Mouse (Mus musculus) ES-Bruce4 (cell line): ENCODE results near the gene Car2. TPM values are rescaled to one million over a fixed set of nuclear protein-coding genes. Genes with fewer than 3 reads are reported as not detected.

Experiments
- H3K27ac ChIP-seq: 2 replicates; pipeline ENCODE4 v1.5.1; 2012; ENCODE audit warnings: low read length, inconsistent platforms; ENCODE audit not compliant: insufficient read depth
- H3K27me3 ChIP-seq: 2 replicates; pipeline ENCODE4 v1.6.1; 2012; ENCODE audit warnings: mild to moderate bottlenecking, low read length, inconsistent platforms; ENCODE audit not compliant: control insufficient read depth, poor library complexity, insufficient read depth, severe bottlenecking
- H3K36me3 ChIP-seq: 2 replicates; pipeline ENCODE4 v1.6.1; 2012; ENCODE audit warnings: inconsistent platforms, mild to moderate bottlenecking, low read length, moderate library complexity; ENCODE audit not compliant: control insufficient read depth, poor library complexity, insufficient read depth, severe bottlenecking
- H3K4me1 ChIP-seq: one replicate; pipeline ENCODE4 v1.8.1; 2011; ENCODE audit warnings: low read length; ENCODE audit not compliant: control insufficient read depth, insufficient read depth
- H3K4me3 ChIP-seq: 2 replicates; pipeline ENCODE4 v1.5.1; 2011; ENCODE audit warnings: low read depth, mild to moderate bottlenecking, low read length
- H3K9ac ChIP-seq: 2 replicates; pipeline ENCODE4 v1.6.1; 2012; ENCODE audit warnings: low read depth, mild to moderate bottlenecking, inconsistent platforms; ENCODE audit not compliant: poor library complexity, severe bottlenecking
- H3K9me3 ChIP-seq: replicated peaks from 2 replicates; pipeline ENCODE4 v1.6.1; 2012; ENCODE audit warnings: mild to moderate bottlenecking, low read length, inconsistent platforms; ENCODE audit not compliant: control insufficient read depth, poor library complexity, insufficient read depth, severe bottlenecking
- CTCF ChIP-seq: IDR thresholded peaks from one replicate; pipeline ENCODE4 v1.8.1; 2011; ENCODE audit warnings: low read depth, low read length
- EP300 ChIP-seq: IDR thresholded peaks from 2 replicates; pipeline ENCODE4 v1.6.1; 2011; ENCODE audit warnings: low read depth, low read length; ENCODE audit not compliant: insufficient read depth
- POLR2A ChIP-seq: IDR thresholded peaks from one replicate; pipeline ENCODE4 v1.8.1; 2011; ENCODE audit warnings: low read length; ENCODE audit not compliant: insufficient read depth
- polyA plus RNA-seq: library from polyadenylated mRNA; stranded (reverse); fragments of >200 nt; gene quantifications from 2 replicates; pipeline ENCODE4 v1.2.4, GENCODE M21; 2011; ENCODE audit warnings: low read depth; ENCODE audit not compliant: missing spikeins, insufficient read depth, insufficient read length

Gene Car2
- polyA plus RNA-seq, 1 experiment, result 186 TPM

GRCm38 (mm10) chr3:14863022-14863711 is 22.9 kb upstream of the Car2 start, which contains the start of gene Car3:
Gene Car3 (plus strand): TSS chr3:14863512.
- H3K9ac ChIP-seq, result 0 out of 2 replicates have a peak within 1 kb of the TSS, but pooled peaks have one; percentile 2
- H3K4me1 ChIP-seq, result no peaks in the 10 kb centered on the region
- no peak within 1 kb of the TSS for H3K27ac ChIP-seq
- H3K9me3 ChIP-seq, result no peaks in the 10 kb centered on the region
- peak within 1 kb of the TSS; percentile 17 for H3K4me3 ChIP-seq
- no peak for TF ChIP-seq POLR2A
- TF ChIP-seq EP300, result peak; percentile 85
- no peaks in the 10 kb centered on the region for H3K36me3 ChIP-seq
- no peaks in the 10 kb centered on the region for H3K27me3 ChIP-seq

DNA sequence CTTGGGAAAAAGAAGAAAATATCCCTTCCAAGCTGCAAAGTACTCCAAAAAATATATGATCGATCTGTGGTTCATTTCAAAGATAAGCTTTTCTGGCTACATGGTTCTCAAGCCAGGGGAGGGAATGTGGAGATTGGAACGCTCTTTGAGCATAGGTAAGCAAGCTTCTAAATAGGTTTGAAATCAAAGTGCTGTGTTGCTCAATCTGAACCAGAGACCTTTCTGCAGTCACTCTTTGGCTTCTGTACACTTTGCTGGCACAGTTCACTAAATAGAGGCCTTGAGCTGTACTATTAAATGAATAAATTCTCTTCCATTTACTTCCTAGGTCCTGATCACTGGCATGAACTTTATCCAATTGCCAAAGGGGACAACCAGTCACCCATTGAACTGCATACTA is 22.2 kb upstream of the Car2 start:
- no peak for TF ChIP-seq POLR2A
- TF ChIP-seq CTCF, result no peak
- TF ChIP-seq EP300, result no peak
- Histone ChIP-seq H3K9me3 (no peaks in the 10 kb centered on the region), H3K4me3 (no peak overlapping the region), H3K36me3 (no peaks in the 10 kb centered on the region), H3K27me3 (no peaks in the 10 kb centered on the region), H3K27ac (no peak overlapping the region), H3K4me1 (no peaks in the 10 kb centered on the region), H3K9ac (no peak overlapping the region)

- Histone ChIP-seq H3K9ac (no peak overlapping the region), H3K9me3 (no peaks in the 10 kb centered on the region), H3K27ac (no peak overlapping the region), H3K36me3 (no peaks in the 10 kb centered on the region), H3K4me3 (no peak overlapping the region), H3K27me3 (no peaks in the 10 kb centered on the region), H3K4me1 (no peaks in the 10 kb centered on the region)
- TF ChIP-seq CTCF (no peak), POLR2A (no peak), EP300 (no peak)
Measured at GRCm38 (mm10) chr3:14865941-14866340, 20.1 kb upstream of the Car2 start.

DNA sequence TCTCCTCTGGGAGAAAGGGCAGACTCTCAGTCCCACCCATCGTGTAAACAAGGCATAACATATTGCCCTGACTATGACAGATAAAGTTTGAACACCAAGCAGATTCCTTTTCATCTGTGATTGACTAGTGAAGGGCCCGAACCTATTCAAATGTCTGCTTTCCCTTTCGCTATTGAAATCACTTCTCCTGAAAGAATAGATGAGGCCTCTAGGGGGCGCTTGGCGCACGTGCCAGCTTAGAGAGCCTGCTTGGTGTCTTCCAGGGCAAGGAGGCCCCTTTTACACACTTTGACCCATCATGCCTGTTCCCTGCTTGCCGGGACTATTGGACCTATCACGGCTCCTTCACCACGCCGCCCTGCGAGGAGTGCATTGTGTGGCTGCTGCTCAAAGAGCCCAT is 16.3 kb upstream of the Car2 start:
- no peak overlapping the region for H3K27ac ChIP-seq
- TF ChIP-seq CTCF (peak; percentile 68), POLR2A (no peak), EP300 (no peak)
- H3K36me3 ChIP-seq, result no peaks in the 10 kb centered on the region

DNA sequence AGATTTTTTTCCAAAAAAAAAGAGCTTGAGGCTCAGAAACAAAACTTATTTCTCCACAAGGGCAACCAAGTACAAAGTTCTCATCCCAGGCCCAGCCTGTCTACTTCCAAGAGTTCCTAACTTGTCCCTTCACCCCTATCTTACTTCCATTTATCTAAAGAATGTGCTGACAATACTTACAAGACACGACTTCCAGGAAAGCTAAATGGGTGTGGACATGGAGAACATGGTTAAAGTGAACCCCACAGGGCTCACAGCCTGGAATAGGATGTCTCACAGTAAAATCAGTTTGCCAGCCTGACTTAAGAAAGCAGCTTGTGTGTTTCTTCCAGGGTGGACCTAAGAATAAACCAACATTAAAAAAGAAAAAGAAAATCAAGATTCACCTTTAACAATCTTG is 15.5 kb upstream of the Car2 start:
- Histone ChIP-seq H3K27me3 (no peaks in the 10 kb centered on the region), H3K9me3 (no peaks in the 10 kb centered on the region), H3K4me1 (no peaks in the 10 kb centered on the region), H3K36me3 (no peaks in the 10 kb centered on the region), H3K27ac (no peak overlapping the region), H3K4me3 (no peak overlapping the region), H3K9ac (no peak overlapping the region)
- TF ChIP-seq CTCF (no peak), POLR2A (no peak), EP300 (no peak)

More for the DNA sequence above, 16.3 kb upstream of the Car2 start:
- Histone ChIP-seq H3K9ac (no peak overlapping the region), H3K4me3 (no peak overlapping the region), H3K27me3 (no peaks in the 10 kb centered on the region), H3K9me3 (no peaks in the 10 kb centered on the region), H3K4me1 (no peaks in the 10 kb centered on the region)

DNA sequence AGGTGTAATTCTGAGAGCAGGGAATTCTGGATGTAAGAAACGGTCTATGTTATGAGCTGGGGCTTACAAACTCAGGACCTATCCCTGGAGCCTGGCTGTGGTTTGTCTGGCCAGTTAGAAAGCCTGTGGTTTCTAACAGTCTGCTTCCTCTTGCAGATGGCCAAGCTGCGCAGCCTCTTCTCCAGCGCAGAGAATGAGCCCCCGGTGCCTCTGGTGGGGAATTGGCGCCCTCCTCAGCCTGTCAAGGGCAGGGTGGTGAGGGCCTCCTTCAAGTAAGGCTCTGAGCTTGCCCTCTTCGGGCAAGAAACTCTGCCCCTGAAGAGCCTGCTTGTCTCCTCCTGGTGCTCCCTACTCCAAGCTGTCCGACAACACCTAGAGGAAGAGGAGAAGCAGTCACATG is 14.7 kb upstream of the Car2 start:
- no peaks in the 10 kb centered on the region for H3K36me3 ChIP-seq
- TF ChIP-seq EP300 (no peak), POLR2A (no peak), CTCF (peak; percentile 41)
- no peak overlapping the region for H3K9ac ChIP-seq
- H3K27me3 ChIP-seq, result no peaks in the 10 kb centered on the region
- no peaks in the 10 kb centered on the region for H3K9me3 ChIP-seq
- no peak overlapping the region for H3K4me3 ChIP-seq
- H3K27ac ChIP-seq, result no peak overlapping the region
- H3K4me1 ChIP-seq, result no peaks in the 10 kb centered on the region
